Mouse (Mus musculus): ENCODE results near the gene Ppp2r3a. TPM values are rescaled to one million over a fixed set of nuclear protein-coding genes. Genes with fewer than 3 reads are reported as not detected.

Ppp2r3a gene
- total RNA-seq, 2 experiments from 2014 or later, result 201 to 214 TPM

- no peak for DNase-seq
- intact Hi-C loops (cut with DNase I), result loop anchor here (5.0 to 10.0 kb wide), 3 partner anchors 71 to 1174 kb away; partner anchors contain the start of genes Ephb1 and Ppp2r3a
These were observed 70.3 kb downstream of the Ppp2r3a start for GRCm38 (mm10) chr9:101181291-101181690.

- DNase-seq, result peak; percentile 28 to 36
- intact Hi-C loops (cut with DNase I), result loop anchor here (5.0 to 10.0 kb wide), 3 partner anchors 72 to 1175 kb away; partner anchors contain the start of genes Ephb1 and Ppp2r3a
These were observed 71.4 kb downstream of the Ppp2r3a start for GRCm38 (mm10) chr9:101180234-101180633.

- intact Hi-C loops (cut with DNase I), result no loop called here
- DNase-seq, result no peak
These were observed 91.0 kb downstream of the Ppp2r3a start for GRCm38 (mm10) chr9:101160627-101161026.

- intact Hi-C loops (cut with DNase I), result no loop called here
- DNase-seq, result no peak
These were observed 91.5 kb downstream of the Ppp2r3a start for GRCm38 (mm10) chr9:101160092-101160491.

- peak in 1 of 2 experiments; percentile 18 for DNase-seq
- intact Hi-C loops (cut with DNase I), result loop anchor here (5.0 to 10.0 kb wide), 5 partner anchors 82 to 707 kb away; no protein-coding TSS in a partner anchor
These were observed 92.2 kb downstream of the Ppp2r3a start for GRCm38 (mm10) chr9:101159431-101159830.

- no peak for DNase-seq
- intact Hi-C loops (cut with DNase I), result loop anchor here (10.0 kb wide), 2 partner anchors 148 to 238 kb away; no protein-coding TSS in a partner anchor
These were observed 98.7 kb downstream of the Ppp2r3a start for GRCm38 (mm10) chr9:101152872-101153271.

GRCm38 (mm10) chr9:101143635-101144034 is 108.0 kb downstream of the Ppp2r3a start:
- DNase-seq, result no peak
- intact Hi-C loops (cut with DNase I), result no loop called here

GRCm38 (mm10) chr9:101114182-101114884 is 137.3 kb downstream of the Ppp2r3a start:
- no peak for DNase-seq
- intact Hi-C loops (cut with DNase I), result no loop called here

- no peak for DNase-seq
- intact Hi-C loops (cut with DNase I), result no loop called here
These were observed 138.3 kb downstream of the Ppp2r3a start for GRCm38 (mm10) chr9:101113317-101113716.

- DNase-seq, result peak; percentile 13 to 37
These were observed 141.6 kb downstream of the Ppp2r3a start for GRCm38 (mm10) chr9:101110013-101110412.

GRCm38 (mm10) chr9:101107386-101107785 is 144.2 kb downstream of the Ppp2r3a start:
- intact Hi-C loops (cut with DNase I), result no loop called here
- DNase-seq, result no peak

More at GRCm38 (mm10) chr9:101110013-101110412, 141.6 kb downstream of the Ppp2r3a start:
- intact Hi-C loops (cut with DNase I), result no loop called here

- DNase-seq, result no peak
- intact Hi-C loops (cut with DNase I), result no loop called here
These were observed 145.9 kb downstream of the Ppp2r3a start for GRCm38 (mm10) chr9:101105735-101106134.

- no peak for DNase-seq
- intact Hi-C loops (cut with DNase I), result no loop called here
These were observed 146.7 kb downstream of the Ppp2r3a start for GRCm38 (mm10) chr9:101104931-101105330.

- intact Hi-C loops (cut with DNase I), result no loop called here
- no peak for DNase-seq
These were observed 149.3 kb downstream of the Ppp2r3a start for GRCm38 (mm10) chr9:101102288-101102687.

- DNase-seq, result no peak
These were observed 150.0 kb downstream of the Ppp2r3a start for GRCm38 (mm10) chr9:101101547-101101946.

GRCm38 (mm10) chr9:101100163-101100562 is 151.4 kb downstream of the Ppp2r3a start:
- no peak for DNase-seq
- intact Hi-C loops (cut with DNase I), result no loop called here

More at GRCm38 (mm10) chr9:101101547-101101946, 150.0 kb downstream of the Ppp2r3a start:
- intact Hi-C loops (cut with DNase I), result no loop called here

- intact Hi-C loops (cut with DNase I), result no loop called here
- DNase-seq, result no peak
These were observed 152.2 kb downstream of the Ppp2r3a start for GRCm38 (mm10) chr9:101099445-101099844.

- intact Hi-C loops (cut with DNase I), result no loop called here
These were observed 154.1 kb downstream of the Ppp2r3a start for GRCm38 (mm10) chr9:101097542-101097941.

GRCm38 (mm10) chr9:101096461-101096860 is 155.1 kb downstream of the Ppp2r3a start:
- DNase-seq, result no peak
- intact Hi-C loops (cut with DNase I), result no loop called here

More at GRCm38 (mm10) chr9:101097542-101097941, 154.1 kb downstream of the Ppp2r3a start:
- no peak for DNase-seq

- DNase-seq, result no peak
- intact Hi-C loops (cut with DNase I), result no loop called here
These were observed 156.2 kb downstream of the Ppp2r3a start for GRCm38 (mm10) chr9:101095425-101095824.

GRCm38 (mm10) chr9:101083728-101084127 is 167.9 kb downstream of the Ppp2r3a start:
- DNase-seq, result no peak
- intact Hi-C loops (cut with DNase I), result no loop called here

Data from heart, postnatal 14 days (tissue).